Mouse (Mus musculus) thymus, postnatal 10 days (tissue): Measurements from ENCODE around the gene Col26a1.

ENCODE experiments used
- DNase-seq, 2 experiments: peaks; one replicate each; pipeline ENCODE4 v3.0.0; 2021; ENCODE audit warnings: low spot score in 2 of 2

Gene Col26a1

GRCm38 (mm10) chr5:136806379-136807056 lies 76.5 kb downstream of the Col26a1 start:
- DNase-seq = no peak

GRCm38 (mm10) chr5:136805019-136805418 lies 78.0 kb downstream of the Col26a1 start:
- DNase-seq = no peak

- DNase-seq = no peak
Observed at GRCm38 (mm10) chr5:136804246-136804645, 78.8 kb downstream of the Col26a1 start.

- DNase-seq = no peak
Observed at GRCm38 (mm10) chr5:136802732-136803131, 80.3 kb downstream of the Col26a1 start.

- no peak for DNase-seq
Observed at GRCm38 (mm10) chr5:136796917-136797316, 86.1 kb downstream of the Col26a1 start.

- DNase-seq = no peak
Observed at GRCm38 (mm10) chr5:136793807-136794206, 89.2 kb downstream of the Col26a1 start.

- DNase-seq = no peak
Observed at GRCm38 (mm10) chr5:136792541-136792940, 90.5 kb downstream of the Col26a1 start.

- DNase-seq = no peak
Observed at GRCm38 (mm10) chr5:136791204-136791603, 91.8 kb downstream of the Col26a1 start.

- DNase-seq = peak; percentile 77 to 90
Observed at GRCm38 (mm10) chr5:136790570-136791196, 92.3 kb downstream of the Col26a1 start.

- no peak for DNase-seq
Observed at GRCm38 (mm10) chr5:136784531-136784930, 98.5 kb downstream of the Col26a1 start.

GRCm38 (mm10) chr5:136782600-136782999 lies 100.4 kb downstream of the Col26a1 start:
- no peak for DNase-seq

- peak; percentile 12 to 68 for DNase-seq
Observed at GRCm38 (mm10) chr5:136780465-136780864, 102.5 kb downstream of the Col26a1 start.

GRCm38 (mm10) chr5:136779946-136780345 lies 103.1 kb downstream of the Col26a1 start:
- DNase-seq = no peak

- no peak for DNase-seq
Observed at GRCm38 (mm10) chr5:136775548-136775947, 107.5 kb downstream of the Col26a1 start.

- DNase-seq = no peak
Observed at GRCm38 (mm10) chr5:136773044-136774039, 109.7 kb downstream of the Col26a1 start.

- DNase-seq = no peak
Observed at GRCm38 (mm10) chr5:136771132-136771531, 111.9 kb downstream of the Col26a1 start.

- DNase-seq = no peak
Observed at GRCm38 (mm10) chr5:136767304-136767703, 115.7 kb downstream of the Col26a1 start.

GRCm38 (mm10) chr5:136764157-136764669 lies 118.8 kb downstream of the Col26a1 start:
- DNase-seq = no peak

GRCm38 (mm10) chr5:136760345-136760744 lies 122.7 kb downstream of the Col26a1 start:
- no peak for DNase-seq

GRCm38 (mm10) chr5:136759781-136760180 lies 123.2 kb downstream of the Col26a1 start:
- DNase-seq = no peak

GRCm38 (mm10) chr5:136755696-136756095 lies 127.3 kb downstream of the Col26a1 start:
- DNase-seq = peak; percentile 11 to 67

GRCm38 (mm10) chr5:136754053-136754591 lies 128.9 kb downstream of the Col26a1 start:
- no peak for DNase-seq
